Mouse (Mus musculus) forebrain, embryonic 11.5 days (tissue): Measurements from ENCODE around the gene Ddn. TPM values are rescaled to one million over a fixed set of nuclear protein-coding genes. Genes with fewer than 3 reads are reported as not detected.

Source experiments
- ATAC-seq: fragments of 200-750 bp; cut with Nextera tagmentation; replicated peaks from 2 replicates; pipeline ENCODE4 v1.8.0; 2017; ENCODE audit warnings: moderate TSS enrichment; ENCODE audit not compliant: low FRiP score
- DNase-seq: peaks from one replicate; pipeline ENCODE4 v3.0.0-alpha.2; 2017; ENCODE audit warnings: low spot score
- H3K27ac ChIP-seq: fragments of 300-500 bp; sonication (generic); 2 replicates; pipeline ENCODE4 v1.5.1; 2014; ENCODE audit warnings: low read depth, low read length
- H3K27me3 ChIP-seq: fragments of 300-500 bp; sonication (generic); 2 replicates; pipeline ENCODE4 v1.6.1; 2014; ENCODE audit warnings: mild to moderate bottlenecking, low read length, mixed read lengths; ENCODE audit not compliant: control insufficient read depth, insufficient read depth
- H3K36me3 ChIP-seq: fragments of 300-500 bp; sonication (generic); 2 replicates; pipeline ENCODE4 v1.6.1; 2014; ENCODE audit warnings: mild to moderate bottlenecking, low read length, moderate library complexity, mixed read lengths; ENCODE audit not compliant: control insufficient read depth, insufficient read depth
- H3K4me1 ChIP-seq: fragments of 300-500 bp; sonication (generic); replicated peaks from 2 replicates; pipeline ENCODE4 v1.6.1; 2014; ENCODE audit warnings: low read length, mixed read lengths; ENCODE audit not compliant: control insufficient read depth, insufficient read depth
- H3K4me2 ChIP-seq: fragments of 300-500 bp; sonication (generic); 2 replicates; pipeline ENCODE4 v1.6.1; 2014; ENCODE audit warnings: low read depth, mild to moderate bottlenecking, low read length, moderate library complexity, mixed read lengths; ENCODE audit not compliant: severe bottlenecking
- H3K4me3 ChIP-seq: fragments of 300-500 bp; sonication (generic); 2 replicates; pipeline ENCODE4 v1.5.1; 2014; ENCODE audit warnings: low read depth, low read length
- H3K9ac ChIP-seq: fragments of 300-500 bp; sonication (generic); 2 replicates; pipeline ENCODE4 v1.6.1; 2014; ENCODE audit warnings: low read length
- H3K9me3 ChIP-seq: fragments of 300-500 bp; sonication (generic); 2 replicates; pipeline ENCODE4 v1.6.1; 2016; ENCODE audit warnings: low read length, mixed read lengths; ENCODE audit not compliant: control insufficient read depth
- WGBS: fragments of 180-500 bp; shearing (Covaris S2); extraction: QIAGEN DNeasy Blood & Tissue Kit; methylation state at CpG from one replicate; pipeline ENCODE4 v1.1.7; 2014; 5-methylcytosine and 5-hydroxymethylcytosine counted together
- polyA plus RNA-seq: library from polyadenylated mRNA; unstranded; fragments of >200 nt; fragmentation: Nextera tagmentation; extraction: Ambion mirVana; gene quantifications from 2 replicates; pipeline ENCODE4 v1.2.1, GENCODE M21; 2014

Gene Ddn
- polyA plus RNA-seq, 1 experiment from 2014 or later = not detected

DNA sequence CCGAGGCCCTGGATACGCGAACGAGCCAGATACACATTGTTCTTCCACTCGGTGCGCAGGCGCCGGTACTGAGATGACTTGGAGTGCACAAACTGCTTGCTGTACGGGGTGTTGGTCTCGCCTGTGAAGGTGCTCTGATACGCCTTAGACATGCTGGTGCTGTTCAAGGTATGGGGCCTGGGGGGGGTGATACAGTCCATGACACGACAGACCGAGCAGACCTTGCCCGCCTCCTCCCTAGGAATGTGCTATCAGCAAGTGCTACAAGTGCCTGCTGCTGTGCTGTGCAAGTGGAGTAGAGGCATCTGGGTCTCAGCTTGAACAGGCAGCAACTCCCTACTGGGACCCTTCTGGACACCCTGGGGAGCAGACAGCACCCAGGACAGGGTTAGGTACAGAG lies 26.0 kb upstream of the Ddn start:
- Histone ChIP-seq H3K4me1 (no peaks in the 10 kb centered on the region), H3K36me3 (peaks cover 31% of the 10 kb centered on the region), H3K9me3 (no peaks in the 10 kb centered on the region), H3K4me2 (no peak overlapping the region), H3K27me3 (no peaks in the 10 kb centered on the region), H3K9ac (no peak overlapping the region), H3K27ac (no peak overlapping the region), H3K4me3 (no peak overlapping the region)
- 93% methylated on average over 14 of the region's 14 CpGs for WGBS
- DNase-seq (no peak), ATAC-seq (no peak)

DNA sequence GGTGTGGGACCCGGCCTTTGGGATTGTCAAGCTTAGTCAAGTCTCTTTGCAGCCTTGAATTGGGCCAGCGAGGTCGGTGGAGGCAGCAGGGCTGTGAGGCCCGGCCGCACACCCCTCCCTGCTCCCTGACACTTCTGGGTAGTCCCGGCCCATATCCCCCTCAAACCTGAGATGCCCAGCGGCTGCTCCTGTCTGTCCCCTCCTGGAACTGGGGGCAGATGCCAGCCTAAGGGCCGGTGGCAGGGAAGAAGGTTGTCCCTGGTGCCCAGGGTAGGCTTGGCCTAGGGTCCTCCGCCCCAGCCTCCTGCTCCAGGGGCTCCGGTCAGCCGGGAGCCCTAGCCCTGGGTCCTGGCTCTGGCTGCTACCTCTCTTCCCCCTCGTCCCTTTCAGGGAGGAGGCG lies 24.8 kb upstream of the Ddn start:
- H3K4me1 ChIP-seq = peaks cover 1% of the 10 kb centered on the region; the same call in 1 of the 2 replicates
- H3K27ac ChIP-seq = no peak overlapping the region
- no peaks in the 10 kb centered on the region for H3K9me3 ChIP-seq
- no peak overlapping the region for H3K4me3 ChIP-seq
- H3K4me2 ChIP-seq = no peak overlapping the region
- peaks cover 22% of the 10 kb centered on the region for H3K36me3 ChIP-seq
- WGBS = 87% methylated on average over 13 of the region's 13 CpGs
- H3K9ac ChIP-seq = no peak overlapping the region
- ATAC-seq (no peak), DNase-seq (peak; percentile 50)
- no peaks in the 10 kb centered on the region for H3K27me3 ChIP-seq

GRCm38 (mm10) chr15:98833281-98833680 lies 24.0 kb upstream of the Ddn start:
- H3K4me1 ChIP-seq = peaks cover 1% of the 10 kb centered on the region; the same call in 1 of the 2 replicates
- DNase-seq (peak; percentile 53), ATAC-seq (no peak)
- H3K4me2 ChIP-seq = no peak overlapping the region
- no peak overlapping the region for H3K9ac ChIP-seq
- H3K4me3 ChIP-seq = no peak overlapping the region
- H3K27ac ChIP-seq = no peak overlapping the region
- H3K27me3 ChIP-seq = no peaks in the 10 kb centered on the region
- peaks cover 22% of the 10 kb centered on the region for H3K36me3 ChIP-seq
- WGBS = 93% methylated on average over 11 of the region's 11 CpGs
- no peaks in the 10 kb centered on the region for H3K9me3 ChIP-seq

DNA sequence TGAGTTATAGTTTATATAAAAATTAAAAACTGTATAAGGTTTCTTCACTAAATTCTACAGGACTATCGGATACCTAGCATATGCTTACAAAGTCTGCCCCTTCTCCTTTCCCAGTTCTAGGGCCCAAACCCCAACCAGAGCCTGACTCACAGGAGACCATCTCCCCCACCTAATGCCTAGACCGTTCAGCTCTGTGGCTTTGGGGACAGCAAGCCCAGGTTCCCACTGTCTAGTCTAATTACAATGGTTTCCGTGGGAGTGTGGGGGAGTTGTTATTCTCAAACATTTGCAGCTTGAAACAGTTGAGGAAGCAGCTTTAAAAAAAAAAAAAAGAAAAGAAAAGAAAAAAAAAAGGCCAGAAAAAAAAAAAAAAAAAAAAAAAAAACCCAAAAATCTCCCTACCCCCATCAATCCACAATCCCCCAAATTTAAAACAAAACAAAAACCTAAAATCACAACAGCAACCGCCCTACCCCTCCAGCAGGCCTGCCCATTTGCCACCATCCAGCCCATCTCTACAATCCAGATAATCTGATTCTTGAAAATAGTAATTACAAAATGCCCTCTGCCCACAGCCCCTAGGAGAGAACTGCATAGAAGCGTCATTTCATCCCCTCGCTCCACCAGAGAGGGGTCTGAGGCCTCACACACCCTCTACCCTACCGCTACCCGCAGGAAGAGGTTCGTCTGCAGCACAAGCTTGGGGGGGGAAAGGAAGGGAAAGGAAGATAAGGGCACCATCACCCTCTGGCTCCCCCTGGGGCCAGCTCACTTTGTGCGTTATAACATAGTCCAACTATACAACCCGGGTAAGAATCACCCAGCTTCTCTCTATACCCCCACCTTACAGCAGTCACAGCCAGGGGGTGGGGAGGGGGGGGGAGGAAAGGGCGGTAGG lies 23.1 kb upstream of the Ddn start:
- H3K36me3 ChIP-seq = peaks cover 21% of the 10 kb centered on the region
- no peaks in the 10 kb centered on the region for H3K27me3 ChIP-seq
- no peak for ATAC-seq
- peak; percentile 52 for DNase-seq
- H3K4me3 ChIP-seq = no peak overlapping the region
- no peaks in the 10 kb centered on the region for H3K9me3 ChIP-seq
- peaks cover 1% of the 10 kb centered on the region; the same call in 1 of the 2 replicates for H3K4me1 ChIP-seq
- no peak overlapping the region; the same call in 1 of the 2 replicates for H3K4me2 ChIP-seq
- H3K27ac ChIP-seq = 0 out of 2 replicates have a peak overlapping the region, but pooled peaks have one; percentile 38
- 69% methylated on average over 12 of the region's 12 CpGs for WGBS
- no peak overlapping the region for H3K9ac ChIP-seq

- peak overlapping the region; percentile 38; the same call in 1 of the 2 replicates for H3K27ac ChIP-seq
- peak overlapping the region; percentile 52 for H3K9ac ChIP-seq
- WGBS = 19% methylated on average over 9 of the region's 9 CpGs
- peaks cover 1% of the 10 kb centered on the region; the same call in 1 of the 2 replicates for H3K4me1 ChIP-seq
- H3K36me3 ChIP-seq = peaks cover 16% of the 10 kb centered on the region
- H3K4me3 ChIP-seq = peak overlapping the region; percentile 72
- peak overlapping the region; percentile 50 for H3K4me2 ChIP-seq
- H3K27me3 ChIP-seq = no peaks in the 10 kb centered on the region
- ATAC-seq (peak; percentile 37), DNase-seq (no peak)
- H3K9me3 ChIP-seq = no peaks in the 10 kb centered on the region
Observed at GRCm38 (mm10) chr15:98831684-98832035, 22.4 kb upstream of the Ddn start.

DNA sequence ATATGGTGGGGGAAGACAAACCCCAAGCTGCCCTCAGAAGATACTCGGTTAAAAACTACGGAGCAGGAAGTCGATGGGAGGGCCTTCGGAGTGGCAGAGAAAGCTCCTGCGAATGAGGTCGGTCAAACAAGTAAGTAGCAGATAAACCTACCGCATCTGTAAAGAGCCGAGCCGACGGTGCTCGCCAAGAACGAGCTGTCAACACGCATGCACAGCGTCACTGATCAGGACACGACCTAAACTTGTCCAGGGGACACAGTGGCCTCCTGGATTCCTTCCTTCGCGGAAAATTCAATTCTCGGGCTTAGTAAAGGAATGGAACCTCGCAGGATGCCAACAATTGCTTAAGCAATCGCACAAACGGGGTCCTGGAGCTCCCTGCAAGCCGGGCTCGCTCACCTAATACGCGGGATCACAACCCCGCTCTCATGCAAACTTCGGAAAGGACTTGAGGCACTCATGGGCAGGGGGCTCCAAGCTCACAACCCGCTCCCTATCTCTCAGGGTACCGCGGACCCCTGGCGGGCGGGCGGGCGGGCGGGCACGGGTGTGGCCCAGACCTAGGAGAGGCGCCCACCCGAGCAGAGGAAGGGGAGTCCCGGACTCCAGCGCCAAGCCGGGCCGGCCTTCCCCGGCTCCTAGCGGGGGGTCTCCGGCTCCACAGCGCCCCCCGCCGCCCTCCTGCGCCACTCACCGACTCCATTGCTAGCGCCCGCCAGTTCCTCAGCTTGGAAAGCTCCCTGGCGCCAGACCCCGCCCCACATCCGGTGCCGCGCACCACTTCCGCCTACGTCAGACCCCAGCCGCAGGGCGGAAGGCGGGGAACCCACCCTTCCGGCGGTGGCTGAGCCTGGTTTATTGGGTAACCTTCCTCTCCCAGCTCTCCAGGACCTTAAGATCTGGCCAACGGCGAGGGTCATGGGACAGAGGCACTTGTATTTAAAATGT lies 21.7 kb upstream of the Ddn start, which contains the start of gene Prkag1:
TSS of gene Prkag1 (minus strand) at position 786 of the 948 bp plus-strand sequence.
- under 1% methylated on average over 62 of the region's 66 CpGs for WGBS

GRCm38 (mm10) chr15:98827611-98828011 lies 18.3 kb upstream of the Ddn start:
- 91% methylated on average over 7 of the region's 7 CpGs for WGBS

More for the DNA sequence above, 21.7 kb upstream of the Ddn start, which contains the start of gene Prkag1:
- peak; percentile 98 for ATAC-seq
- Histone ChIP-seq H3K9ac (peak within 1 kb of the TSS; percentile 70), H3K4me2 (peak within 1 kb of the TSS; percentile 50), H3K4me3 (peak within 1 kb of the TSS; percentile 72), H3K4me1 (peaks cover 1% of the 10 kb centered on the region; the same call in 1 of the 2 replicates), H3K36me3 (peaks cover 15% of the 10 kb centered on the region), H3K27ac (peak within 1 kb of the TSS; percentile 43), H3K27me3 (no peaks in the 10 kb centered on the region), H3K9me3 (no peaks in the 10 kb centered on the region)
- DNase-seq = peak; percentile 98

GRCm38 (mm10) chr15:98823434-98823833 lies 14.1 kb upstream of the Ddn start:
- no peak overlapping the region for H3K27ac ChIP-seq
- H3K4me3 ChIP-seq = no peak overlapping the region
- ATAC-seq (no peak), DNase-seq (no peak)
- H3K4me2 ChIP-seq = no peak overlapping the region
- H3K27me3 ChIP-seq = no peaks in the 10 kb centered on the region
- no peak overlapping the region for H3K9ac ChIP-seq
- no peaks in the 10 kb centered on the region for H3K9me3 ChIP-seq
- H3K36me3 ChIP-seq = no peaks in the 10 kb centered on the region
- 66% methylated on average over 3 of the region's 3 CpGs for WGBS
- H3K4me1 ChIP-seq = no peaks in the 10 kb centered on the region

More at GRCm38 (mm10) chr15:98827611-98828011, 18.3 kb upstream of the Ddn start:
- H3K4me3 ChIP-seq = no peak overlapping the region
- no peaks in the 10 kb centered on the region for H3K9me3 ChIP-seq
- ATAC-seq (no peak), DNase-seq (no peak)
- H3K27me3 ChIP-seq = no peaks in the 10 kb centered on the region
- H3K4me1 ChIP-seq = peaks cover 1% of the 10 kb centered on the region; the same call in 1 of the 2 replicates
- H3K9ac ChIP-seq = no peak overlapping the region
- no peak overlapping the region for H3K27ac ChIP-seq
- no peaks in the 10 kb centered on the region for H3K36me3 ChIP-seq
- H3K4me2 ChIP-seq = no peak overlapping the region
